Mouse (Mus musculus): ENCODE measurements at regions not wholly inside any gene's neighbourhood (a gene's known extent, or its start where the extent isn't known, plus 50 kb on each side); places are given as distances from the start of the nearest gene placed in this dataset.

GRCm38 (mm10) chr2:73987441-73988105 lies 76.4 kb upstream of the Atp5g3 start:
- DNase-seq (ENCODE audit: low spot score), result no peak

GRCm38 (mm10) chr2:73985911-73986250 lies 74.8 kb upstream of the Atp5g3 start:
- DNase-seq (ENCODE audit: low spot score), result no peak

- DNase-seq (ENCODE audit: low spot score), result no peak
Observed at GRCm38 (mm10) chr2:73985238-73985910, 74.2 kb upstream of the Atp5g3 start.

- DNase-seq (ENCODE audit: low spot score), result no peak
Observed at GRCm38 (mm10) chr2:73983166-73983565, 72.0 kb upstream of the Atp5g3 start.

GRCm38 (mm10) chr2:73978072-73978471 lies 66.9 kb upstream of the Atp5g3 start:
- DNase-seq (ENCODE audit: low spot score), result no peak

- DNase-seq (ENCODE audit: low spot score), result no peak
Observed at GRCm38 (mm10) chr2:73973774-73974173, 62.6 kb upstream of the Atp5g3 start.

- no peak for DNase-seq (ENCODE audit: low spot score)
Observed at GRCm38 (mm10) chr2:73967618-73968017, 56.5 kb upstream of the Atp5g3 start.

- DNase-seq (ENCODE audit: low spot score), result peak; percentile 42
Observed at GRCm38 (mm10) chr2:73965595-73965994, 54.5 kb upstream of the Atp5g3 start.
